Mouse (Mus musculus) splenic B cell, adult 2 months (primary cell): ENCODE data around the gene Zmynd10.

Experiments used
- DNase-seq: peaks from one replicate; pipeline ENCODE4 v3.0.0-alpha.2; 2011; ENCODE audit warnings: low read depth, low spot score
- H3K27me3 ChIP-seq: 2 replicates; pipeline ENCODE4 v1.6.1; 2012; ENCODE audit warnings: mild to moderate bottlenecking, low read length, moderate library complexity, mixed read lengths; ENCODE audit not compliant: control insufficient read depth, poor library complexity, insufficient read depth, severe bottlenecking
- H3K36me3 ChIP-seq: 2 replicates; pipeline ENCODE4 v1.6.1; 2012; ENCODE audit warnings: mild to moderate bottlenecking, low read length, moderate library complexity, mixed read lengths; ENCODE audit not compliant: control insufficient read depth, poor library complexity, insufficient read depth, severe bottlenecking

Gene Zmynd10

GRCm38 (mm10) chr9:107547026-107547425 lies at the start of gene Zmynd10:
Gene Zmynd10, plus strand, starts transcription at chr9:107547298.
- no peaks in the 10 kb centered on the region for H3K27me3 ChIP-seq
- DNase-seq = peak; percentile 90
- H3K36me3 ChIP-seq = peaks cover 4% of the 10 kb centered on the region; the same call in 1 of the 2 replicates

GRCm38 (mm10) chr9:107500708-107501286 lies 46.3 kb upstream of the Zmynd10 start:
- DNase-seq = no peak
- Histone ChIP-seq H3K27me3 (no peaks in the 10 kb centered on the region), H3K36me3 (no peaks in the 10 kb centered on the region)

GRCm38 (mm10) chr9:107502131-107502846 lies 44.8 kb upstream of the Zmynd10 start:
- DNase-seq = no peak
- Histone ChIP-seq H3K27me3 (no peaks in the 10 kb centered on the region), H3K36me3 (no peaks in the 10 kb centered on the region)

GRCm38 (mm10) chr9:107504662-107505537 lies 42.2 kb upstream of the Zmynd10 start:
- no peak for DNase-seq
- no peaks in the 10 kb centered on the region for H3K27me3 ChIP-seq
- H3K36me3 ChIP-seq = no peaks in the 10 kb centered on the region

- H3K36me3 ChIP-seq = no peaks in the 10 kb centered on the region
- no peak for DNase-seq
- H3K27me3 ChIP-seq = no peaks in the 10 kb centered on the region
These were observed 38.8 kb upstream of the Zmynd10 start for GRCm38 (mm10) chr9:107508266-107508665.

- no peaks in the 10 kb centered on the region for H3K27me3 ChIP-seq
- H3K36me3 ChIP-seq = no peaks in the 10 kb centered on the region
- no peak for DNase-seq
These were observed 36.6 kb upstream of the Zmynd10 start for GRCm38 (mm10) chr9:107510384-107511100.

GRCm38 (mm10) chr9:107511436-107511835 lies 35.7 kb upstream of the Zmynd10 start:
- no peaks in the 10 kb centered on the region for H3K27me3 ChIP-seq
- no peak for DNase-seq

GRCm38 (mm10) chr9:107512326-107512725 lies 34.8 kb upstream of the Zmynd10 start:
- Histone ChIP-seq H3K36me3 (no peaks in the 10 kb centered on the region), H3K27me3 (no peaks in the 10 kb centered on the region)
- DNase-seq = no peak

More at GRCm38 (mm10) chr9:107511436-107511835, 35.7 kb upstream of the Zmynd10 start:
- no peaks in the 10 kb centered on the region for H3K36me3 ChIP-seq

- peak; percentile 79 for DNase-seq
- Histone ChIP-seq H3K36me3 (no peaks in the 10 kb centered on the region), H3K27me3 (no peaks in the 10 kb centered on the region)
These were observed 32.7 kb upstream of the Zmynd10 start for GRCm38 (mm10) chr9:107514303-107514955.

GRCm38 (mm10) chr9:107520331-107520730 lies 26.8 kb upstream of the Zmynd10 start:
- no peak for DNase-seq
- H3K36me3 ChIP-seq = no peaks in the 10 kb centered on the region
- no peaks in the 10 kb centered on the region for H3K27me3 ChIP-seq

- Histone ChIP-seq H3K36me3 (no peaks in the 10 kb centered on the region), H3K27me3 (no peaks in the 10 kb centered on the region)
- DNase-seq = no peak
These were observed 25.9 kb upstream of the Zmynd10 start for GRCm38 (mm10) chr9:107521190-107521589.

GRCm38 (mm10) chr9:107521711-107522399 lies 25.2 kb upstream of the Zmynd10 start:
- no peak for DNase-seq
- no peaks in the 10 kb centered on the region for H3K36me3 ChIP-seq
- H3K27me3 ChIP-seq = no peaks in the 10 kb centered on the region

GRCm38 (mm10) chr9:107522400-107522711 lies 24.7 kb upstream of the Zmynd10 start:
- no peak for DNase-seq
- Histone ChIP-seq H3K27me3 (no peaks in the 10 kb centered on the region), H3K36me3 (no peaks in the 10 kb centered on the region)
